Mouse (Mus musculus): ENCODE measurements around the gene Ntrk2. TPM values are rescaled to one million over a fixed set of nuclear protein-coding genes. Genes with fewer than 3 reads are reported as not detected.

Gene Ntrk2
- total and polyA plus RNA-seq, 3 experiments, result under 0.01 TPM; not detected in 2

GRCm38 (mm10) chr13:58954331-58954730 lies 148.0 kb downstream of the Ntrk2 start:
- no peak for DNase-seq (ENCODE audit: low read depth, low spot score)
- Histone ChIP-seq H3K9ac (ENCODE audit: control insufficient read depth, low read depth, low read length, poor library complexity, severe bottlenecking) (no peak overlapping the region), H3K4me1 (ENCODE audit: control insufficient read depth in 1 of 2, insufficient read depth in 2 of 2, low read length in 2 of 2) (no peaks in the 10 kb centered on the region), H3K4me3 (ENCODE audit: control insufficient read depth in 1 of 2, insufficient read depth in 1 of 2, low read depth in 2 of 2, low read length in 2 of 2) (no peak overlapping the region), H3K9me3 (replicated peaks; ENCODE audit: insufficient read depth, low read length) (no peaks in the 10 kb centered on the region), H3K27ac (ENCODE audit: control insufficient read depth, low read depth, low read length) (no peak overlapping the region), H3K79me2 (ENCODE audit: control insufficient read depth, insufficient read depth, low read length, poor library complexity) (no peaks in the 10 kb centered on the region), H3K27me3 (ENCODE audit: control insufficient read depth in 1 of 2, insufficient read depth in 2 of 2, low read length in 2 of 2) (no peaks in the 10 kb centered on the region), H3K36me3 (ENCODE audit: control insufficient read depth in 1 of 2, insufficient read depth in 2 of 2, low read length in 2 of 2) (no peaks in the 10 kb centered on the region)
- TF ChIP-seq ELF1 (IDR thresholded peaks at IDR 0.05; ENCODE audit: low read depth, low read length), result no peak
- TF ChIP-seq ZC3H11A (IDR thresholded peaks at IDR 0.05; ENCODE audit: low read depth, low read length), result no peak
- no peak for TF ChIP-seq MXI1 (IDR thresholded peaks at IDR 0.05; ENCODE audit: low read depth, low read length)
- TF ChIP-seq RCOR1 (IDR thresholded peaks at IDR 0.05; ENCODE audit: low read depth, low read length), result no peak
- TF ChIP-seq ETS1 (IDR thresholded peaks at IDR 0.05; ENCODE audit: low read depth, low read length), result no peak

GRCm38 (mm10) chr13:58954764-58955163 lies 148.4 kb downstream of the Ntrk2 start:
- no peaks in the 10 kb centered on the region for H3K79me2 ChIP-seq (ENCODE audit: control insufficient read depth, insufficient read depth, low read length, poor library complexity)
- no peaks in the 10 kb centered on the region for H3K9me3 ChIP-seq (replicated peaks; ENCODE audit: insufficient read depth, low read length)
- TF ChIP-seq MAFK (IDR thresholded peaks at IDR 0.05; ENCODE audit: borderline replicate concordance, low read depth, low read length), result no peak
- no peak for TF ChIP-seq RCOR1 (IDR thresholded peaks at IDR 0.05; ENCODE audit: low read depth, low read length)
- TF ChIP-seq GATA1 (IDR thresholded peaks at IDR 0.05; ENCODE audit: low read depth, low read length), result no peak
- TF ChIP-seq ZC3H11A (IDR thresholded peaks at IDR 0.05; ENCODE audit: low read depth, low read length), result no peak
- TF ChIP-seq EP300 (IDR thresholded peaks at IDR 0.05; ENCODE audit: low read depth in 1 of 2, low read length in 2 of 2), result no peak
- TF ChIP-seq NELFE (IDR thresholded peaks at IDR 0.05; ENCODE audit: low read depth, low read length), result no peak
- no peak for TF ChIP-seq MAX (IDR thresholded peaks at IDR 0.05; ENCODE audit: low read length)
- no peak for TF ChIP-seq KAT2A (conservative IDR thresholded peaks at IDR 0.05; ENCODE audit: low read depth, low read length)
- no peak for TF ChIP-seq CHD1 (IDR thresholded peaks at IDR 0.05; ENCODE audit: low read depth, low read length)
- TF ChIP-seq TCF12 (IDR thresholded peaks at IDR 0.05; ENCODE audit: low read depth, low read length), result no peak
- TF ChIP-seq SIN3A (IDR thresholded peaks at IDR 0.05; ENCODE audit: low read length), result no peak
- TF ChIP-seq UBTF (IDR thresholded peaks at IDR 0.05; ENCODE audit: borderline replicate concordance, insufficient read depth, low read depth, low read length), result no peak
- TF ChIP-seq BHLHE40 (IDR thresholded peaks at IDR 0.05; ENCODE audit: borderline replicate concordance, low read depth, low read length), result no peak
- TF ChIP-seq USF2 (IDR thresholded peaks at IDR 0.05; ENCODE audit: borderline replicate concordance in 1 of 2, insufficient read depth in 1 of 2, low read depth in 1 of 2, low read length in 2 of 2), result no peak
- TF ChIP-seq POLR2AphosphoS5 (IDR thresholded peaks at IDR 0.05; ENCODE audit: borderline replicate concordance, low read depth, low read length), result no peak
- TF ChIP-seq CHD2 (IDR thresholded peaks at IDR 0.05; ENCODE audit: low read length), result no peak
- no peak for TF ChIP-seq MYB (IDR thresholded peaks at IDR 0.05; ENCODE audit: low read depth, low read length)

More at GRCm38 (mm10) chr13:58954764-58955163, 148.4 kb downstream of the Ntrk2 start:
- no peak overlapping the region for H3K9ac ChIP-seq (ENCODE audit: control insufficient read depth, low read depth, low read length, poor library complexity, severe bottlenecking)
- no peak for DNase-seq (ENCODE audit: low read depth, low spot score)
- no peaks in the 10 kb centered on the region for H3K4me1 ChIP-seq (ENCODE audit: control insufficient read depth in 1 of 2, insufficient read depth in 2 of 2, low read length in 2 of 2)
- no peak overlapping the region for H3K27ac ChIP-seq (ENCODE audit: control insufficient read depth, low read depth, low read length)
- H3K36me3 ChIP-seq (ENCODE audit: control insufficient read depth in 1 of 2, insufficient read depth in 2 of 2, low read length in 2 of 2), result no peaks in the 10 kb centered on the region
- no peaks in the 10 kb centered on the region for H3K27me3 ChIP-seq (ENCODE audit: control insufficient read depth in 1 of 2, insufficient read depth in 2 of 2, low read length in 2 of 2)
- H3K4me3 ChIP-seq (ENCODE audit: control insufficient read depth in 1 of 2, insufficient read depth in 1 of 2, low read depth in 2 of 2, low read length in 2 of 2), result no peak overlapping the region
